Mouse (Mus musculus) ES-Bruce4 (cell line): ENCODE data around the gene Lrpprc. TPM values are rescaled to one million over a fixed set of nuclear protein-coding genes. Genes with fewer than 3 reads are reported as not detected.

Experiments used
- H3K27ac ChIP-seq: 2 replicates; pipeline ENCODE4 v1.5.1; 2012; ENCODE audit warnings: low read length, inconsistent platforms; ENCODE audit not compliant: insufficient read depth
- H3K27me3 ChIP-seq: 2 replicates; pipeline ENCODE4 v1.6.1; 2012; ENCODE audit warnings: mild to moderate bottlenecking, low read length, inconsistent platforms; ENCODE audit not compliant: control insufficient read depth, poor library complexity, insufficient read depth, severe bottlenecking
- H3K36me3 ChIP-seq: 2 replicates; pipeline ENCODE4 v1.6.1; 2012; ENCODE audit warnings: inconsistent platforms, mild to moderate bottlenecking, low read length, moderate library complexity; ENCODE audit not compliant: control insufficient read depth, poor library complexity, insufficient read depth, severe bottlenecking
- H3K4me1 ChIP-seq: one replicate; pipeline ENCODE4 v1.8.1; 2011; ENCODE audit warnings: low read length; ENCODE audit not compliant: control insufficient read depth, insufficient read depth
- H3K4me3 ChIP-seq: 2 replicates; pipeline ENCODE4 v1.5.1; 2011; ENCODE audit warnings: low read depth, mild to moderate bottlenecking, low read length
- H3K9ac ChIP-seq: 2 replicates; pipeline ENCODE4 v1.6.1; 2012; ENCODE audit warnings: low read depth, mild to moderate bottlenecking, inconsistent platforms; ENCODE audit not compliant: poor library complexity, severe bottlenecking
- H3K9me3 ChIP-seq: replicated peaks from 2 replicates; pipeline ENCODE4 v1.6.1; 2012; ENCODE audit warnings: mild to moderate bottlenecking, low read length, inconsistent platforms; ENCODE audit not compliant: control insufficient read depth, poor library complexity, insufficient read depth, severe bottlenecking
- CTCF ChIP-seq: IDR thresholded peaks from one replicate; pipeline ENCODE4 v1.8.1; 2011; ENCODE audit warnings: low read depth, low read length
- EP300 ChIP-seq: IDR thresholded peaks from 2 replicates; pipeline ENCODE4 v1.6.1; 2011; ENCODE audit warnings: low read depth, low read length; ENCODE audit not compliant: insufficient read depth
- POLR2A ChIP-seq: IDR thresholded peaks from one replicate; pipeline ENCODE4 v1.8.1; 2011; ENCODE audit warnings: low read length; ENCODE audit not compliant: insufficient read depth
- polyA plus RNA-seq: library from polyadenylated mRNA; stranded (reverse); fragments of >200 nt; gene quantifications from 2 replicates; pipeline ENCODE4 v1.2.4, GENCODE M21; 2011; ENCODE audit warnings: low read depth; ENCODE audit not compliant: missing spikeins, insufficient read depth, insufficient read length

Lrpprc gene
- polyA plus RNA-seq, 1 experiment = 78.8 TPM

GRCm38 (mm10) chr17:84657782-84658181 lies 132.8 kb downstream of the Lrpprc start:
- TF ChIP-seq EP300 = no peak
- TF ChIP-seq POLR2A = no peak
- TF ChIP-seq CTCF = no peak
- no peak overlapping the region for H3K9ac ChIP-seq
- no peak overlapping the region for H3K4me3 ChIP-seq
- no peaks in the 10 kb centered on the region for H3K27me3 ChIP-seq
- H3K9me3 ChIP-seq = no peaks in the 10 kb centered on the region
- no peak overlapping the region for H3K27ac ChIP-seq
- H3K36me3 ChIP-seq = no peaks in the 10 kb centered on the region
- H3K4me1 ChIP-seq = no peaks in the 10 kb centered on the region

- H3K4me1 ChIP-seq = no peaks in the 10 kb centered on the region
- no peak overlapping the region for H3K4me3 ChIP-seq
- no peak overlapping the region for H3K27ac ChIP-seq
- TF ChIP-seq POLR2A = no peak
- TF ChIP-seq EP300 = no peak
- no peak for TF ChIP-seq CTCF
- H3K9ac ChIP-seq = no peak overlapping the region
- H3K36me3 ChIP-seq = no peaks in the 10 kb centered on the region
- H3K27me3 ChIP-seq = no peaks in the 10 kb centered on the region
- no peaks in the 10 kb centered on the region for H3K9me3 ChIP-seq
These were observed 133.2 kb downstream of the Lrpprc start for GRCm38 (mm10) chr17:84657422-84657732.

GRCm38 (mm10) chr17:84656653-84657421 lies 133.8 kb downstream of the Lrpprc start:
- no peak overlapping the region for H3K27ac ChIP-seq
- no peaks in the 10 kb centered on the region for H3K27me3 ChIP-seq

GRCm38 (mm10) chr17:84656205-84656604 lies 134.4 kb downstream of the Lrpprc start:
- Histone ChIP-seq H3K4me3 (no peak overlapping the region), H3K9ac (no peak overlapping the region), H3K27me3 (no peaks in the 10 kb centered on the region), H3K9me3 (no peaks in the 10 kb centered on the region), H3K27ac (no peak overlapping the region), H3K4me1 (no peaks in the 10 kb centered on the region), H3K36me3 (no peaks in the 10 kb centered on the region)
- no peak for TF ChIP-seq EP300
- TF ChIP-seq POLR2A = no peak
- TF ChIP-seq CTCF = no peak

More at GRCm38 (mm10) chr17:84656653-84657421, 133.8 kb downstream of the Lrpprc start:
- no peaks in the 10 kb centered on the region for H3K36me3 ChIP-seq
- TF ChIP-seq EP300 (no peak), POLR2A (no peak), CTCF (no peak)
- H3K9me3 ChIP-seq = no peaks in the 10 kb centered on the region
- H3K9ac ChIP-seq = no peak overlapping the region
- no peaks in the 10 kb centered on the region for H3K4me1 ChIP-seq
- no peak overlapping the region for H3K4me3 ChIP-seq

Other genes with a start within 250 kb of the Lrpprc start
- 25.4 and 26.3 TPM in 2 replicates for gene Dync2li1, start 164.3 kb downstream of the Lrpprc start, polyA plus RNA-seq
- not detected in 2 replicates for gene Abcg8, start 114.5 kb downstream of the Lrpprc start, polyA plus RNA-seq
- gene Abcg5, start 107.8 kb downstream of the Lrpprc start, polyA plus RNA-seq = not detected in 2 replicates
- 147 and 150 TPM in 2 replicates for gene Ppm1b, start 166.0 kb upstream of the Lrpprc start, polyA plus RNA-seq
- 0.29 and 0.34 TPM in 2 replicates for gene Slc3a1, start 237.6 kb upstream of the Lrpprc start, polyA plus RNA-seq